Mouse (Mus musculus): ENCODE measurements at regions not wholly inside any gene's neighbourhood (a gene's known extent, or its start where the extent isn't known, plus 50 kb on each side); places are given as distances from the start of the nearest gene placed in this dataset.

GRCm38 (mm10) chr12:86588010-86588409 is 90.5 kb upstream of the Vash1 start:
- no peak for TF ChIP-seq EP300 (IDR thresholded peaks at IDR 0.05; ENCODE audit: insufficient read depth, low read depth, low read length)
- no peak for TF ChIP-seq CTCF (IDR thresholded peaks at IDR 0.05)

Measured in heart, adult 2 months (tissue).